Mouse (Mus musculus) thymus, postnatal 10 days (tissue): ENCODE data around the gene Kcnk10.

Experiments
- DNase-seq, 2 experiments: peaks; one replicate each; pipeline ENCODE4 v3.0.0; 2021; ENCODE audit warnings: low spot score in 2 of 2

Kcnk10 gene

GRCm38 (mm10) chr12:98571896-98572680 is 6.0 kb downstream of the Kcnk10 start:
- no peak for DNase-seq

- no peak for DNase-seq
Observed at GRCm38 (mm10) chr12:98569380-98569779, 8.7 kb downstream of the Kcnk10 start.

- DNase-seq = no peak
Observed at GRCm38 (mm10) chr12:98567877-98568276, 10.2 kb downstream of the Kcnk10 start.

- DNase-seq = no peak
Observed at GRCm38 (mm10) chr12:98564383-98564782, 13.7 kb downstream of the Kcnk10 start.

- no peak for DNase-seq
Observed at GRCm38 (mm10) chr12:98563261-98563660, 14.8 kb downstream of the Kcnk10 start.

GRCm38 (mm10) chr12:98562341-98562977 is 15.7 kb downstream of the Kcnk10 start:
- no peak for DNase-seq

GRCm38 (mm10) chr12:98560038-98560437 is 18.1 kb downstream of the Kcnk10 start:
- DNase-seq = no peak

- no peak for DNase-seq
Observed at GRCm38 (mm10) chr12:98557013-98557677, 21.0 kb downstream of the Kcnk10 start.

GRCm38 (mm10) chr12:98549981-98550380 is 28.1 kb downstream of the Kcnk10 start:
- no peak for DNase-seq

- no peak for DNase-seq
Observed at GRCm38 (mm10) chr12:98548141-98548540, 30.0 kb downstream of the Kcnk10 start.

GRCm38 (mm10) chr12:98545875-98546274 is 32.2 kb downstream of the Kcnk10 start:
- DNase-seq = no peak

- DNase-seq = no peak
Observed at GRCm38 (mm10) chr12:98545251-98545560, 32.9 kb downstream of the Kcnk10 start.

GRCm38 (mm10) chr12:98544545-98545250 is 33.4 kb downstream of the Kcnk10 start:
- DNase-seq = no peak

GRCm38 (mm10) chr12:98536760-98537159 is 41.4 kb downstream of the Kcnk10 start:
- DNase-seq = no peak

GRCm38 (mm10) chr12:98536036-98536435 is 42.1 kb downstream of the Kcnk10 start:
- DNase-seq = no peak

GRCm38 (mm10) chr12:98535494-98535901 is 42.6 kb downstream of the Kcnk10 start:
- DNase-seq = no peak

- DNase-seq = no peak
Observed at GRCm38 (mm10) chr12:98528635-98529034, 49.5 kb downstream of the Kcnk10 start.

GRCm38 (mm10) chr12:98525361-98525760 is 52.7 kb downstream of the Kcnk10 start:
- DNase-seq = no peak

- DNase-seq = no peak
Observed at GRCm38 (mm10) chr12:98524331-98525311, 53.5 kb downstream of the Kcnk10 start.

- no peak for DNase-seq
Observed at GRCm38 (mm10) chr12:98521311-98521710, 56.8 kb downstream of the Kcnk10 start.

GRCm38 (mm10) chr12:98520568-98520931 is 57.6 kb downstream of the Kcnk10 start:
- no peak for DNase-seq
